Mouse (Mus musculus) brain, adult 2 months (tissue): ENCODE data around the gene Pih1d1.
A peak's percentile ranks its signal among the peaks of the same experiment; 100 is the strongest.

Source experiments
- DNase-seq: peaks from one replicate; pipeline ENCODE4 v3.0.0; 2011; ENCODE audit warnings: low read depth, low spot score

Gene Pih1d1

DNA sequence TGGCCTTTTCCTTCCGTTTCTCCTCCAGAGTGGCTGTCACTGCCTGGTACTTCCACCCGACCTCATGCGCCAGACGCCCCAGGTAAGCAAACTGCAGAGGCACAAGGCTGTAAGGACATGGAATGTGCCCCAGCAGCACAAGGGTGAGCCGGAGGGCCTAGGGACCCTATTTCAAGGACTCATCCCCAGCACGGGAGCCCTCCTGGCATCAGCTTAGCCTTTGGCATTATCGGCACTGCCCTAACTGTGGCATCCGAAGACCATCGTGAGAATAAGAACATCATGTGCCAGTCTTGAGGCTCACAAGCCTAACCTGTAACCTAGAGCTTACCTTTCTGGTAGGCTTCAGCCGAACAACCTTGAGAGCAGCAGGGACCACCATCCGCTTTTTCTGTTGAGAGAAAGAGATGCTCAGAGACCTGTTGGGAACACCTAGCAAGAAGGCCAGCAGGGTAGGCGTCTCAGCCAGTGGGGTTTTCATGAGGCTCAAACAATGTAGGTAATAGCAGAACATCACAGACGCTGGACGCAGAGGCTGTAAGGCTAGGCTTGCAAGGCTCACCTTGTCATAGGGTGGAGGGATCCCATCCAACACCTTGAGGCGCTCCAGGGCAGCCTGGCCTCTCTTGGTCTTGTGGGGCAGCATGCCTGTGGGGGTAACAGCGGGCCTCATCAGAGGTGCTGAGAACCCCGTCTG, 27.8 kb upstream of the Pih1d1 start:
- DNase-seq: no peak

DNA sequence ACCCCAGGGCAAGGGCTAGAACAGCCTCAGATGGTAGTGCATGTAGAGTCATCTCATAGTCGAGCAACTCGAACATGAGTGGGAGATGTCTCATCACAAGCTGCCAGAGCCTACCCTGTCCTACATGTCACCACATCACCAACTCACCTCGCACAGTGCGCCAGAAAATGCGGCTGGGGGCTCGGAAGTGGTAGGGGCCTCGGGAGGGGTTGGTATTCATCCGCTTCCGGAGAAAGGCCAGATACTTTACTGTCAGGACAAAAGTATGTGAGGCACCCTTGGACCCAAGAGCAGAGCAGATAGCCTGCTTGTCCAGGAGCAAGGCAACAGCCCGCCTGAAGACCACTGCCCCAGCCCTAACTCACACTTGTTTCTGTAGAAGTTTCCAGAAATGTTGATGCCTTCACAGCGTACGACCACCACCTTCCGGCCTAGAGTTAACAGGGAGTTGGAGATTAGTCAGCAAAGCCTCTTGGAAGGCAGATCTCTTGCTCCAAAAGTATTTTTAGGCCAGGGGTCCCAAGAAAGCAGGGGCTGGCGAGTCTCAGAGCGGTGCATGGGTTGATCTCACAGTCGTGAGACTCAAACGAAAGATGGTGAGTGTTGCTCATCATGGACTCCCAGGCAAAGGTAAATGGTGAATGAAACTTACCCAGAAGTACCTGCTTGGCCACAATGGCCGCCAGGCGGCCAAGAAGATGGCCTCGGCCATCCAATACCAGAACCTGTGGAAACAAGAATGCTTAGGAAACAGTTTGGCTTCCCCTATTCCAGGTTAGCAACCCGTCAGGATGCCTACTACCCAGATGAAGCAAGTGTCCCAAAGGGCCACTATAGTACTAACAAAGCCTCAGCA, 27.0 kb upstream of the Pih1d1 start:
- no peak for DNase-seq

DNA sequence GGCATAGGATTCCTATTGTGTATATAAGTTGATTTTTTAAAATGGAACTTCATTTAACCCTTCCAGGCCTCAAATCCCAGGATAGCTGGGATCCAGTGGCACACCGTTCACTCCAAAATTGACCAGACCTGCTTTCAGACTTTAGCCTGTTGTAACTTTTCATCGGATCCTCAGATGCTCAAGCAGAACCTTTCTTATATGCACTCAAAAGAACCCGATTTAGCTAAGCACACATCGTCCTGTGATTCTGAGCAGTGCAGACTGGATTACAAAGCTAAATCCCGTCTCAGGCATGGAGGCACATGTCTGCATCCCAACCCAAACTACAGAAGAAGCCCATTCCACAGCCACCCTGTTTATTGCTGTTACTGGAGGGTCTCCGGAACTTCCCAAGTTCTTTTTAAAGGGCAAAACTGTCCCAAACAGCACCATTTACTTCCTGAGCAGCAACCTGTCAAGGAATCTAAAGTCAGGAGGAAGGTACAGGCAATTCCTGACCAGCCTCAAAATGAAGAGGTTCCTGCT, 26.3 kb upstream of the Pih1d1 start:
- no peak for DNase-seq

DNA sequence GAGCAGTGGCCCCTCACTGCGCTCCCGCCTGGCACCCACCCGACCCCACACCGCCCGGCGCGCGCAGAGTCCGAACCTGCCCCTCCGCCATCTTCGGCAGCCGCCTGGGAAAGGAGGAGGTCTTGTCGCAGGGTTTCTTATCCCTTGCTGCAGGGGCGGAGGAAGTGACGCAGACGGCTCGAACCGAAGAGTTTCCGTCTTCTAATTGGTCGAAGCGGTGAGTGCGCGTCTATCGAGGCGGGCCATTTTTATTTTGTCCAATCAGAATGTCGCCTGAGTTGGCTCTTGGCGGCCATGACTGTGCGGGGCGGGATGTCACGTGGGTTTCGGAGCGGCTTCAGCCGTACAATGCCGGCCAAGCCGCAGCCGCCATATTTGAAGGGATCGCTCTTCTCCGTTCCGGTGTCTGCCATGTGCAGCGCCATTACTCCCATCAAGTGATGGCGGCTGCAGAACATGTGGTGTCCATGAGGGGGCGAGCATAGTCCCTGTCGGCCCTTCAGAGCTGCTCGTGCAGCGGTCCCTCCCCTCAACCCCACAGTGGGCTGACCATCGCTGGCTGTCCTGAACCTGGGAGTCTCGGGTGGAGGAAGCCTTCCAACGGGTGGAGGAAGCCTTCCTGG, 25.4 kb upstream of the Pih1d1 start, which contains the start of gene Rpl13a:
TSS of gene Rpl13a (minus strand) at position 138 of the 623 bp plus-strand sequence.
- DNase-seq: peak; percentile 100

DNA sequence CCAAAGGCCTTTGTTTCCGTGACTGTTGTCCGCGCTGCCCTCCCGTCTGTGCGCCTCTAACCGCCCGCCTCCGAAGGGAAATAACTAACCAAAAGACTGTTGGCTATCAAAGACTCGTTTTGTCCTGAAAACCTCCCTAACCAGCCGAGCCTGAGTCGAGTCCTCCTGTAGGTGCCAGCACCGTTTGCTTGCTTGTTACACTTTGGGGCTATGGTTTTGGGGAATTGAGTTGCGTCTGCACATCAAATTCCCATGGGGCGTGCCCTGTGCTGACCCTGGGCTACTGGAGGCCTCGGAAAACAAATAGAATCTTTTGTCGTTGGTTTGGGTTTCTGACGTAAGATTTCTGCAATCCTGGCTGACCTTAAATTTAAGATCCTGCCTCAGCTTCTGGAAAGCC, 24.8 kb upstream of the Pih1d1 start:
- DNase-seq: peak; percentile 46

DNA sequence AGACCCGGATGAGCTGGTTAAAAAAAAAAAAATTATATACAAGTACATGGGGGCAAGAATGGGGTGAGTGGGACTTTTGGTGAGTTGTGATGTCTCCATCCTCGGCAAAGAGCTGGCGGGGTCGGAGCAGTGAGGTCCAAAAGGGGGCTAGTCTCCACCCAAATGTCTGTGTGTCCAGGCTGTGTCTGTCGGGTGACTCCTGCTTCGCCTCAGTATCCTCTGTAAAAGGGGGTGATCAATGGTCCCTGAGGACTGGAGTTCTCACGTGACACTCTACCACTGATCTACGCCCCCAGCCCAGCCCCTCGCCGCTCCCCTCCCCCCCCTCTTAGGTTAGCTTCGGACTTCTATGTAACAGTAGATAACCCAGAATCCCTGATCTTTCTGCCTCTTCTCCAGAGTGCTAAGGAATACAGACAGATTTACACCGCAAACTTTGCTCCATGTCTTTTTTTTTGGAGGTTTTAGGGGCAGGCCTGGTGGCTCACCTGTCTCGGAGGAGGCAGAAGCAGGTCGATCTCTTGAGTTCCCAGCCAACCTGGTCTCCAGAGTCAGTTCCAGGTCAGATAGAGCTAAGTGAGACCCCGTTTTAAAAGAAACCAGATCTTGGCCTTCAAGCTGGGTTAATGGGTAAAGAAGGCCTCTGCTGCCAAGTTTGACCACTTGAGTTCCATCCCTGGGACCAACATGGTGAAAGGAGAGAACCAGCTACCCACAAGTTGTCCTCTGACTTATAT, 24.2 kb upstream of the Pih1d1 start:
- no peak for DNase-seq

DNA sequence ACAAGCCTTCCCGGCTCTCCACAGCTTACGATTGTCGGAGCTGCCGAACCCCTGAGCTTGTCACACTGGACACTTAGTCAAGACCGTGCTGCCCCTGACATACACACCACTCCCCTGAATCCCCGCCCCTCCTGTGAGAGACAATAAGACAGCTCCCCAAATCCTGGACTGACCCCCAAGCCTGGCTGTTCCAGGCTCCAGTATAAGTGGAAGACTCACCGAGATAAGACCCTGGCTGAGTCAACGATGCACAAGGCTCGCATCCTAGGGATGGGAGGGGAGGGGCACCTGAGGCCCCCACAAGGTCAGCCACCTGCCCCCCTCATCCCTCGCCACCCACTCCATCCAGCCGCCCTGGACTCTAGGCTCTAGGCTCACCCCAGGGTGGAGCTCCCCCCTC, 22.3 kb upstream of the Pih1d1 start:
- DNase-seq: no peak

DNA sequence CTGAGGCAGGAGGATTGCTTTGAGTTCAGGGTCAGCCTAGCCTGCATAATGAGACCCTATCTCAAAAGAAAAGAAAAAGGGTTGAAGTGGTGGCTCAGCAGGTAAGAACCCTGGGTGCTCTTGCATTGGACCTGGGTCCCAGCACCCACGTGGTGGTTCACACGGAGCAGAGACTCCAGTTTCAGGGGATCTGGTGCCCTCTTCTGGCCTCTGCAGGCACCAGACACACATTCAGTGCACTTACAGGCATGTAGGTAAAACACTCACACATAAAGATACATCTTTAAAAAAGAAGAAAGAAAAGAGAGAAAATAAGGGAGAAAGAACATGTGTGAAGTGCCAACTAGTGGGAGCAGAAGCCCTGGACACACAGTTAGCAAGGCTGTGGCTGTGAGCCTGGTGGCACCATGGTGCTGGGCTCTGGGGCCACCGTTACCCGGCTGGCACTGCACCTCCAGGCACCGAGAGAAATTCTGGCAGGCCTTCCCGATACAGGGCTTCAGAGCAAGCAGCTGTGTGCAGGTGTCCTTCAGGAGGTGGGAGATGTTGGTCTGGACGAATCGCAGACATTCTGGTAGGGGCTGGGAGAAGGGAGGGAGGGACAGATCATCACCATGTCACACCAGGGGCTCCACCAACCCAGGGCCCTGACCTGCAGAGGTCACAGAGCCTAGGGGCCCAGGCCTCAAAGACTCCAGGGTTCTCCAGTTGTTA, 20.5 kb upstream of the Pih1d1 start:
- DNase-seq: no peak

DNA sequence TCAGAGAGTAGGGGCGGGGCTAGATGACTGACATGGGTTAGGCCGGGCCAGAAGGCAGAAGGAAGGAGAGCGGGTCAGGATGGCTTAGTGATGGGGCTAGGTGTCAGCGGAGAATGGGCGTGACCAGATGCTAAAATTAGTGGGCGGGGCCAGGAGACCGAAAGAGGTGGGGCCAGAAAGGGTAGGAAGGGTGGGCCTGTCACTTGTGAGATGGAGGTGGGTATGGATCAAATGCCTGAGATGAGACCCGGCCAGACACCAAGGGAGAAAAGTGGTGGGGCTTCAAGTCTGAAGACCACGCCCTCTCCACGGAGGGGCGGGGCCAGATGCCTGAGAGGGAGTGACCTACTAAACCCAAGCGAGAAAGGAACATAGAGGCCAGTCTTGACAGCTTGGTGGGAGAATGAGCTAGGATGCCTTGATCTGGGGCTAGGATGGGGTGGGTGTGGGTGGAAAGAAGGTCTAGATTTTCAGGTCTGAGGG, 19.5 kb upstream of the Pih1d1 start:
- DNase-seq: no peak

DNA sequence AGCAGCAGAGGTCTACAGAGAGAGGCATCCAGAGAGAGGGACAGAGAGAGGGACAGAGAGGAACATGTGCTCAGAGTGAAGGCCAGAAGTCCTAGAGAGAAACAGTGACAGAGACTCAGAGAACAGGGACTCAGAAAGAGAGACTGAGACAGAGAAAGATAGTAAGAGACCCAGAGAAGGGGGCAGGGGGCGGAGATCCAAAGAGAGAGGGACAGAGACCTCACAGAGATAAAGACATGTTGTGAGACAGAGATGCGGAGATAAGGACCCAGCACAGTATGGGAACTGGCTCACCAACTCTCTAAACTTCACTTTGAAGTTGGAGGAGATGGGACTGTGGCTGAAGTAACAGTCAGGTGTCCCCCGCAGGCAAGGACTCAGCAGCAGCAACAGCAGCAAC, 18.7 kb upstream of the Pih1d1 start:
- no peak for DNase-seq

DNA sequence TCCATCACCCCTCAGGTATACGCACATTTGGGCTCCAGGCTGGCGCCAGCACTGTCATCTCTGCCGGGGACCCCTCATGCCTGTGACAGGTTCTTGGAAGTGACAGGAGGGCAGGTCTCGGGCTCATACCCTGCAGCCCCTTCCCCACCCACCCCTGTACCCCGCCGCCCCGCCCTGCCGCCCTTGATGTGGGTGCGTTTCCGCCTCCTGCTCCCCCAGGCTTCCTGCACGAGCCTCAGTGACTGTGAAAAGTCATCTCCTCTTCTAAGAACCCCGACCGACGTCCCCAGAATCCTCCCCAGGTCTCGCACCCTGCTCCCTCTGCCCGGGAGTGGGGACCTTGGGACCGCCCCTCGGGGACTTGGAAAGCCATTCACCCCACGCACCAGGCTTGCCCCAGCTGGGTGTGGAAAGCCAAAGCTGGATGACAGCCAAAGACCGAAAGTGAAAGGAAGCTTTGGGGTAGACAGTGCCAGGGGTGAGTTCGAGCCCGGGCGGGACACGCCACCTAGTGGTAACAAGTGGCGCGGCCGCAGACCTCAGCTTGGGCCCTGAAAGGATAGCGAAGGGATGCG, 18.0 kb upstream of the Pih1d1 start, which contains the start of the genes Gm45713 and Flt3l:
TSS of gene Gm45713 (minus strand) at position 239 of the 575 bp plus-strand sequence.
TSS of gene Flt3l (minus strand) at position 440 of the 575 bp plus-strand sequence.
- peak; percentile 93 for DNase-seq

DNA sequence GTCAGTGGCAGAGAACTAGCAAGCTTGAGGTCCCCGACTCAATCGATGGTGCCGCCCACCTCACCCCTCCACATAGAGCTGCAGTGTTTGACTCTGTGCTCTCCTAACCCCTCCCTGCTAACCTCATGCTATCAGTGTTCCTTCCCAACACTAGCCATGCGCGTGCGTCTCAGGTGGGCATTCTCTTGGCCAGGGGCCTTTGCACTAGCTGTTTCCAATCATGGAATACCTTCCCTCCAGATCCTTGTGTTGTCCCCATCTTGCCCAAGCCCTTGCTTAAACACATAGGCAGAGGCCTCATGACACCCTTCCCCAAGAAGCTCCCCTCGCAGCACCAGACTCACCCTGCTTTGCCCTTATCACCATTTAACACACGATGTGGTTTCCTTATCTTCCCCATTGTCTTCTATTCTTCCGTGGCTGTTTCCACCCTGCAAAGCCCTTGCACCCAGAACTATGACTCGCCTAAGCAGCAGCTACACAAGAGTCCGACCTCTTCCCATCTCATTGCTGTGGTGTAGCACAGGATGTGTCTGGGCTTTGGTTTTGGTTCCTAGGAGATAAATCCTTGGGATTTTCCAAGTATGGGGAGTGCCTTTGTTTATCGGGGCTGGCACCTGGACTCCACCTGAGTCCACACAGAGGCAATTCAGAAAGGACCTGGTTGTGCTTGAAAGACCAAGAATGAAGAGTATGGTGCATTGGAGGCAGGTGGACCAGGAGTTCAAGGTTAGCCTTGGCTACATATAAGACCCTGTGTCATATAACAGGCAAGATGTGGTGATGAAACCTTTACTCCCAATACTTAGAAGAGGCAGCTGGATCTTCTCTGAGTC, 16.7 kb upstream of the Pih1d1 start:
- DNase-seq: no peak

DNA sequence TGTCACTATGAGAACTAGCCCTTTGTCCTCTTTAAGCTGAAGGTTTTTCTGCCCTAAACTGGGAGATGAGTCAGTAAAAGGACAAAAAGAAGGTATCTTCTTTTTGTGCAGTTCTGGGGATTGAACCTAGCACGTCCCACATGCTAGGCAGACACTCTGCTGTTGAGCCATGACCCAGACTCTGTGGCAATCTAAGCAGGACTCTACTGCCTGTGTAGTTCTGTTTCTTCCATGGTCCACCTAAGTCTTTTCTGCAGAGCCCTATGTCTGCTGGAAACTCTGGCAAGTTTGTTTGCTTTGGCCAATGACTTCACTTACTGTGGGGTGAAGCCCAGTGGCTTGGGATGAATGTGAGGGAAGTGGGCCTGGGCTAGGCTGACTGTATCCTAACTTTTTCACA, 15.7 kb upstream of the Pih1d1 start:
- no peak for DNase-seq

DNA sequence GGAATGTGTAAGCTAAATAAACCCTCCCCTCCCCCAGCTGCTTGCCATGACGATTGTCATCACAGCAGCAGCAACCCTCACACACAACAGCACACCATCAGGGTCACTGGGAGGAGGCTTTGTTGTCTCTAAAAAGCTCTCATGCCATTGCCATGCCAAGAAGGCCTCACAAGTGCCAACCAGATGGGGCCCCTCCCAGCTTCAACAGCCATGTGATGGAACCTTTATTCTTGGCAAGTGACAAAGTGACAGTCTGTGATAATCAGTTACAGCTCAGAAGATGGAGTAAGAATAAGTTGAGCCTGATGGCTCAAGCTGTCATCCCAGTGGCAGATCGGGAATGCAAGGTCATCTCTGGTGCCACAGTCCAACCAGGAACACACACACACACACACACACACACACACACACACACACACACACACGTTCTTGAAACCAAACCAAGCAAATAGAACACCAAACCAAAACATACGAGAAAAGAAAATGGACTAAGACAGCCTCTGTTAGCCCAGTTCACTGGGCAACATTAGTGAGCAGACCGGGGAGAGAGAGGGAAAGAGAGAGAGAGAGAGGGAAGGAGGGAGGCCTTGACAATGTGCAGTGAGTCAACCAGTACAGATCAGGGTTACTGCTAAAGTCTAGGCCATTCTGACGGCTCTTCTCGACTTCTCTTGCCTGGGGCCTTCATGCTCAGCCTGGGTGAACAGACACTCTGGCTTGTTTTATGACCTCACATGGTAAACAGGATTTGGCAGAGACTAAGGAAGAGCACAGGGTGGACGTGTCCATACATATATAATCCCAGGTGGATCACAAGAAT, 14.0 kb upstream of the Pih1d1 start:
- no peak for DNase-seq

DNA sequence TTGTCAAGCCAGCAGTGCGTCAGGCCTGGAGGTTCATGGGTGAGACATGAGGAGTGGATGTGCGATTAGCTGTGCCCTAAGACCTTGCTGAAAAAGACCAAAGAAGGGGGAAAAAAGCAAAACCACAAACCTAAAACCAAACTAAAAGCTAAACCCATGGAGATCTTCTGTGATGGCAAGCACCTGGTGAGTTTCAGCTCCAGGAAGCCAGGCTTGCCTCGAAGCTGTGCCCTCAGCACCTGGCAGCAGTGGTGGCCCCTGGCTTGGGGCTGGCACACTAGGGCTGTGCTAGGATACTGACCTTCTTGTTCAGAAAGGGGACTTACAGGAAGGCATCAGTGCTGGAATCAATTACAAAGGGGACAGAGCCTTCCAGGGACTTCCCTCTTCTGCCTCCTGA, 12.8 kb upstream of the Pih1d1 start:
- DNase-seq: no peak

DNA sequence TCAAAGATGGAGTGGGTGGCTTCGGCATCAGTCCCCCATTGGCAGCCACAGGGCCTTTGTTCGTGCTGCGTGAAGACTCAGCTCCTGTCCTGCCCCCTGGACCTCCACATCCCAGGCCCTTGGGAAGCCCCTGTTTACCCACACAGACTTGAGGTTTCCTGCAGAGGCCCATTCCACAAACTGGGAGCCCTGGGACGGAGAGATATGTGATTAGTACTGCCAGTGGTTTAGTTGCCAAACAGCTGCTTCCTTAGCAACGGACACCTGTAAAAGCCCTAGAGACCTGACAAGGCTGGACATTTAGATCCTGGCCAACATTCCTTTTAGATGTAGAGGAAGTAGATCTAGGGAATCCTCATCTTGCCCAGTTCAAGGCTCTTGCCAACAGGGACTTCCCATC, 12.2 kb upstream of the Pih1d1 start:
- DNase-seq: no peak

DNA sequence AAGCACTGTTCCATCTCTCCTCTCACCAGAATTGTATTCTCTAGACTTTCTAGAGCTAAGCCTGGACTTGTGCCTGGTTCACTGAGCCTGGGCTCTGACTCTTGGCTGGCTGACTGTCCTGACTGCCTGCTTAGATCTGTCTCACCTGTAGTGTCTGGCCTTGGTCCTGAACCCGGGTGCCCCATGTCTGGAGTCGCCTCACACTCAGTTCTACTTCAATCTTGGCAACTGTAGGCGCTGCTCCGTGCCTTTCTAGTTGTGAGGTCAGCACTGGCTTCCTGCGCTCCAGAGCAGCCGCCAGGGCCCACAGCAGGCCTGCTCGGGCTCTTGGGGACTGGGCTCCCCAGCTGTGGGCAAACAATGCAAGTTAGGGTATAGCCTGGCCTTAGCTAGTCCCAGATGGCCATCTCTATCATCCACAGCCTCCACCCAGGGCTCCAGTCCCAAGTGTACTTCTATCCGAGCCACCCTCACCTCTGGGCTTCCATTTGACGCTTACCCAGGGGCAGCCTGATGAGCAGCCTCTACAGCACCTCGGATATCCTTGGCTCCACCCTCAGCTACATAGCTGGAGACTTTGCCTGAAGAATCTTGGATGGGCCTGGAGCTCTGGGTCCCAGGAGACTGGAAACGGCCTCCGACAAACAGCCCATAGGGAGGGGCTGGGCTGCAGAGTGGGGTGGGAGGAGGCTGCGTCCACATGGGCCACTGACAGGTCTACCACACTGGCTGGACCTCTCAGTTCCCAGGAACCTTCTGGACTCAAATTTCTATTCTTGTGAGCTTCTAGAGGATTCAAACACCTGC, 9.5 kb upstream of the Pih1d1 start:
- DNase-seq: no peak

DNA sequence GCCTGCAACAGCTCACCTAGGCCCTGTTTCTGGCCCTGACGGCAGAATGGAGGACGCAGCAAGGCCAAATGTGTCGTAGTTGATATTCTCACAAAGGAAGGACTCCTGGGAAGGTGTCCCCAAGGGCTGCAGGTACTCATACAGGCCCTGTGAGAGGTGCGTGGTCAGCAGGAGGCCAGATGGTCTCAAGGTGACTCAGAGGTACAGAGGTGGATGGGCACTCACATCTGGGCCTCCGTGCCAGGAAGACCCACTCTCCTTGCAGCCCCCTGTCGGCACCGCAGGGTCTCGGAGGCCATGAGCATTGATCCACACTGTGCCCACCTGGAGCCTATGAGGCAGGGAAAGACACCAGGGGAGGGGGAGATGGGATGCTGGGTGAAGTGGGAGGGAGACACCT, 8.6 kb upstream of the Pih1d1 start:
- DNase-seq: no peak
